Mouse (Mus musculus): ENCODE results near the gene Rin3. TPM values are rescaled to one million over a fixed set of nuclear protein-coding genes. Genes with fewer than 3 reads are reported as not detected.

Rin3 gene
- total and polyA plus RNA-seq, 2 experiments from 2014 or later, result 4.6 to 13.4 TPM

DNA sequence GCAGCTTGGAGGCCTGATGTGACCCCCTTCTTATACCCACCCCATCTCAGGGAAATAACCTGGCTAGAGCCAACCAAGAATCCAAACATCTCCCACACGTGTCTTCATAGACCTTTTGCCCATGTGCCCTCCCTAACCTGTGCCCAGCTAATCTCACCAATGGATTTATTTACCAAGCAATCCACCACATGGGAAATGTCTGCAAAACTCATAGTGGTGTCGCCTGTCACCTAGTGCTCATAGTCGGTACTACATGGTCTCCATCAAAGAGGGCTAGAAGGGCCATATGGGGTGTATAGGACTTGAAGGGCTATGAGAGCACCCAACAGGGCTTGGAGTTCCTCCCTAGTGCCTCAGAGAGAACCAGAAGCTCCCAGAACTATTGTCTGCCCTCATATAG is 102.0 kb downstream of the Rin3 start:
- Histone ChIP-seq H3K27ac (ENCODE audit: low read depth) (no peak overlapping the region), H3K9me3 (replicated peaks; ENCODE audit: control insufficient read depth, low read length) (no peaks in the 10 kb centered on the region), H3K9ac (replicated peaks; ENCODE audit: low read depth, low read length) (no peak overlapping the region), H3K4me2 (ENCODE audit: low read depth, low read length) (no peak overlapping the region), H3K36me3 (replicated peaks; ENCODE audit: control insufficient read depth, insufficient read depth, low read length) (peaks cover 51% of the 10 kb centered on the region), H3K27me3 (ENCODE audit: control insufficient read depth, insufficient read depth, low read length) (no peaks in the 10 kb centered on the region), H3K4me1 (ENCODE audit: control insufficient read depth, insufficient read depth) (no peaks in the 10 kb centered on the region), H3K4me3 (ENCODE audit: low read depth, low read length) (no peak overlapping the region)
- ATAC-seq (ENCODE audit: insufficient read depth, low read depth) (no peak), DNase-seq (ENCODE audit: low spot score) (peak; percentile 55)
- TF ChIP-seq CTCF (IDR thresholded peaks at IDR 0.05; ENCODE audit: low read depth) (peak; percentile 96), EP300 (IDR thresholded peaks at IDR 0.05; ENCODE audit: low read depth) (no peak)
- 21% methylated on average over 3 of the region's 3 CpGs for WGBS

DNA sequence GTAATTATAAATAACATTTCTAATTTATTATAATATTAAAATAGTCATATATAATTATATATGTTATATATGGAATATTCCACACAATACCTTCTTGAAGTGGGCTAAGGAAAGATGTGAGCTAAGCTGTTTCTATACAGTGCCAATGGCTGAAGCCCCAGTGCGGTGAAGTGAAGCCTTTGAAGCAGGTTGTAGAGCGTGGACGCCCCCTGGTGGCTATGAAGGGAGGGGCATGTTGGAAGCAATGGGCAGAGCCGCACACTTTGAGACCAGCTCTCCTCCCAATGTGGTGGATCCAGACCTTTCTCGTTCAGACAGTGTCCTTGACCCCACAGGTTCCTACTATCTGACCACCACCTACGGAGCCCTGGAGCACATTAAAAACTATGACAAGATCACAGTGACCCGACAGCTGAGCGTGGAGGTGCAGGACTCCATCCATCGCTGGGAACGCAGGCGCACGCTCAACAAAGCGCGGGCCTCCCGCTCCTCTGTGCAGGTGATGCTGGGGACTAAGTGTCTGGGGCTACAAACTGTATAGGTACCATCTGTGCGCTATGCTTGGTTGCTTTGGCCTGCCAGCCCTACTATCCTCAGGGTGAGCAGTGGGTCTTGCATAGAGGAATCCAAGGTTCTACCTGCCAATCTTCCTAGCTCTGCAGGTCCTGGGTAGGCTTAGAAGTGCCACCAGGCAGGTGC is 104.5 kb downstream of the Rin3 start:
- H3K4me3 ChIP-seq (ENCODE audit: low read depth, low read length), result no peak overlapping the region

GRCm38 (mm10) chr12:102390042-102390441 is 107.2 kb downstream of the Rin3 start:
- peaks cover 51% of the 10 kb centered on the region for H3K36me3 ChIP-seq (replicated peaks; ENCODE audit: control insufficient read depth, insufficient read depth, low read length)
- TF ChIP-seq EP300 (IDR thresholded peaks at IDR 0.05; ENCODE audit: low read depth) (no peak), CTCF (IDR thresholded peaks at IDR 0.05; ENCODE audit: low read depth) (no peak)

More for the DNA sequence above, 104.5 kb downstream of the Rin3 start:
- H3K27me3 ChIP-seq (ENCODE audit: control insufficient read depth, insufficient read depth, low read length), result no peaks in the 10 kb centered on the region
- H3K4me1 ChIP-seq (ENCODE audit: control insufficient read depth, insufficient read depth), result no peaks in the 10 kb centered on the region
- H3K9me3 ChIP-seq (replicated peaks; ENCODE audit: control insufficient read depth, low read length), result no peaks in the 10 kb centered on the region
- ATAC-seq (ENCODE audit: insufficient read depth, low read depth) (peak; percentile 65), DNase-seq (ENCODE audit: low spot score) (peak; percentile 80)
- H3K9ac ChIP-seq (replicated peaks; ENCODE audit: low read depth, low read length), result no peak overlapping the region
- H3K4me2 ChIP-seq (ENCODE audit: low read depth, low read length), result no peak overlapping the region
- no peak overlapping the region for H3K27ac ChIP-seq (ENCODE audit: low read depth)
- peaks cover 50% of the 10 kb centered on the region for H3K36me3 ChIP-seq (replicated peaks; ENCODE audit: control insufficient read depth, insufficient read depth, low read length)
- WGBS, result 57% methylated on average over 16 of the region's 16 CpGs
- TF ChIP-seq CTCF (IDR thresholded peaks at IDR 0.05; ENCODE audit: low read depth) (peak; percentile 99), EP300 (IDR thresholded peaks at IDR 0.05; ENCODE audit: low read depth) (no peak)

DNA sequence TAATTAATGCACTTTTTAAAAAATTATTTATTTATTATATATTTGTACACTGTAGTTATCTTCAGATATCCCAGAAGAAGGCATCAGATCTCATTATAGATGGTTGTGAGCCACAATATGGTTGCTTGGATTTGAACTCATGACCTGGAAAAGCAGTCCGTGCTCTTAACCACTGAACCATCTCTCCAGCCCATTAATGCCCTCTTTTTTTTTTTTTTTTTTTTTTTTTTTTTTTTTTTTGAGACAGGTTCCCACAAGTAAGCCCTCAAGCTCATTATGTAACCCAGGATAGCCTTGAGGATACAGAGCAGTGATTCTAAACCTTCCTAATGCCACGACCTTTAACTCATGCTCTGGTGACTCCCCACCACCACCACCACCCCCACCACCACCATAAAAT is 108.3 kb downstream of the Rin3 start:
- H3K27me3 ChIP-seq (ENCODE audit: control insufficient read depth, insufficient read depth, low read length), result no peaks in the 10 kb centered on the region
- H3K9ac ChIP-seq (replicated peaks; ENCODE audit: low read depth, low read length), result no peak overlapping the region
- no peaks in the 10 kb centered on the region for H3K9me3 ChIP-seq (replicated peaks; ENCODE audit: control insufficient read depth, low read length)
- TF ChIP-seq CTCF (IDR thresholded peaks at IDR 0.05; ENCODE audit: low read depth) (no peak), EP300 (IDR thresholded peaks at IDR 0.05; ENCODE audit: low read depth) (no peak)
- no peak overlapping the region for H3K4me2 ChIP-seq (ENCODE audit: low read depth, low read length)
- H3K4me1 ChIP-seq (ENCODE audit: control insufficient read depth, insufficient read depth), result no peaks in the 10 kb centered on the region; the same call in 1 of the 2 replicates
- H3K4me3 ChIP-seq (ENCODE audit: low read depth, low read length), result no peak overlapping the region
- DNase-seq (ENCODE audit: low spot score) (no peak), ATAC-seq (ENCODE audit: insufficient read depth, low read depth) (no peak)
- H3K36me3 ChIP-seq (replicated peaks; ENCODE audit: control insufficient read depth, insufficient read depth, low read length), result peaks cover 61% of the 10 kb centered on the region
- 89% methylated on average over 2 of the region's 2 CpGs for WGBS
- H3K27ac ChIP-seq (ENCODE audit: low read depth), result no peak overlapping the region

More at GRCm38 (mm10) chr12:102390042-102390441, 107.2 kb downstream of the Rin3 start:
- Histone ChIP-seq H3K9me3 (replicated peaks; ENCODE audit: control insufficient read depth, low read length) (no peaks in the 10 kb centered on the region), H3K4me3 (ENCODE audit: low read depth, low read length) (no peak overlapping the region), H3K27ac (ENCODE audit: low read depth) (no peak overlapping the region), H3K9ac (replicated peaks; ENCODE audit: low read depth, low read length) (no peak overlapping the region), H3K27me3 (ENCODE audit: control insufficient read depth, insufficient read depth, low read length) (no peaks in the 10 kb centered on the region), H3K4me2 (ENCODE audit: low read depth, low read length) (no peak overlapping the region), H3K4me1 (ENCODE audit: control insufficient read depth, insufficient read depth) (no peaks in the 10 kb centered on the region)
- ATAC-seq (ENCODE audit: insufficient read depth, low read depth) (peak; percentile 27; the same call in 1 of the 2 replicates), DNase-seq (ENCODE audit: low spot score) (no peak)
- 41% methylated on average over 8 of the region's 8 CpGs for WGBS

GRCm38 (mm10) chr12:102391982-102392381 is 109.1 kb downstream of the Rin3 start:
- Histone ChIP-seq H3K36me3 (replicated peaks; ENCODE audit: control insufficient read depth, insufficient read depth, low read length) (peaks cover 68% of the 10 kb centered on the region), H3K9ac (replicated peaks; ENCODE audit: low read depth, low read length) (no peak overlapping the region), H3K27me3 (ENCODE audit: control insufficient read depth, insufficient read depth, low read length) (no peaks in the 10 kb centered on the region), H3K4me2 (ENCODE audit: low read depth, low read length) (no peak overlapping the region), H3K27ac (ENCODE audit: low read depth) (no peak overlapping the region), H3K4me3 (ENCODE audit: low read depth, low read length) (no peak overlapping the region), H3K9me3 (replicated peaks; ENCODE audit: control insufficient read depth, low read length) (no peaks in the 10 kb centered on the region), H3K4me1 (ENCODE audit: control insufficient read depth, insufficient read depth) (no peaks in the 10 kb centered on the region; the same call in 1 of the 2 replicates)
- DNase-seq (ENCODE audit: low spot score) (no peak), ATAC-seq (ENCODE audit: insufficient read depth, low read depth) (no peak)
- TF ChIP-seq EP300 (IDR thresholded peaks at IDR 0.05; ENCODE audit: low read depth) (no peak), CTCF (IDR thresholded peaks at IDR 0.05; ENCODE audit: low read depth) (peak; percentile 57)
- 67% methylated on average over 4 of the region's 4 CpGs for WGBS
